Mouse (Mus musculus) heart, postnatal 0 days (tissue): ENCODE data around the gene 1700001C19Rik.

Experiments
- CTCF ChIP-seq: IDR thresholded peaks from 2 replicates; pipeline ENCODE4 v1.5.1; 2016; ENCODE audit warnings: antibody characterized with exemption, control low read depth, low read depth
- EP300 ChIP-seq: IDR thresholded peaks from 2 replicates; pipeline ENCODE4 v1.6.1; 2016; ENCODE audit warnings: antibody characterized with exemption, low read depth

DNA sequence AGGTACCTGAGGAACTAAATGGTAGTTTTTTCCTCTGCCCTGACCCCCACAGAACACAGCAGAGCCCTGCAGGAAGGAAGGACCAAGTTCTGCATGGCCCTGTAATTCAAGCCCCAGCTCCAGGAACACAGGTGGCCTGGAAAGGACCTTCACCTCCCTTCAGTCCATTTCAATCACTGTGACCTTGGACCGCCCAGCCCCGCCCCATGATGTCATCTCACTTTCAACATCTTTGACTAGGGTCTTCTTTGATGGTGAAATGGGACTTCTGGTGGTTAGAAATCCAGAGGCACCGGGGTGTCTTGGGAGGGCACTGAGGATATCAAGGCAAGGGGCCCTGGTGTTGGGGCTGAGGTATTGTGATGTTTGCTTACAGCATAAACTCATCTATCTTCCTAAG lies 15.6 kb downstream of the 1700001C19Rik start:
- TF ChIP-seq CTCF (no peak), EP300 (no peak)
